Mouse (Mus musculus): Measurements from ENCODE around the gene Actr1b.
A peak's percentile ranks its signal among the peaks of the same experiment; 100 is the strongest.
"Not testable (repeated sequence)": the region's sequence is repeated elsewhere in the genome, so short reads cannot be mapped to it uniquely, and the experiment has no call there.

Gene Actr1b

GRCm38 (mm10) chr1:36707166-36707565 is 7.1 kb downstream of the Actr1b start:
- no peak for DNase-seq (ENCODE audit: low read depth, low spot score)

DNA sequence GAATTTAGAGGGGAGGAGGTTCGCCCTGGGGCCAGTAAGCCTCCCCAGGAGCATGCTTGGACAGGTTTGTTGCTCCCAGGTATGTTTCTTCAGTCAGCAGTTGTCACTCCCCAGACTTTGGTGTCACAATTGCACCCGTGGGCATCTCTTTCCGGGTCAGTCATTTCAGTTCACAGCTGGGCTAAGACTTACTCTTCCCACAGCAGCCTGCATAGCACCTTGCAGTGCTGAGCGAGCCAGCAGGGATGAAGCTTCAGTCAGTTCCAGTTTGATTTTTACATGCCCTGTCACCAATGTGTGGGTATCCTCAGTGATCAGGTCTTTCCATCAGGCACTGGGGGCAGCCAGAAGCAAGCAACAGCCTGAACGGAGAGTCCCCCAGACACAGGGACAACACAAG is 17.2 kb downstream of the Actr1b start:
- no peak for DNase-seq (ENCODE audit: low read depth, low spot score)

GRCm38 (mm10) chr1:36696411-36696810 is 17.8 kb downstream of the Actr1b start:
- no peak for DNase-seq (ENCODE audit: low read depth, low spot score)

DNA sequence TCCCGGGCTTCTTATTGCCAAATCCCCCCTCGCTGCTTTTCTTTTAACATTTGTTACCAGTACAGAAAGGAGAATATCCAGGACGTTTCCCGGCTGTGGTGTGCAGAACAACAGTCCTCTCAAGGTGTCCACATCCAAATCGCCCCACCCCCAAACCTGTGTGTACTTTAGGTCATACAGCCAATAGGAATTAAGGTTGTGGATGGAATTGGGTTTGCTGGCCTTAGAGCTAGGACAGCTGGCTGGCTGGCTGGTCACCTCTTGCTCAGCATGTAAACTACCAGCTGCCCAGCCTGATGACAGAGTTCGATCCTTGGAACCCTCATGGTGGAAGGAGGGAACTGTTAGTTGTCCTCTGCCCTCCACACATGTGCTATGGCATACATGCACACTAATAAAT is 19.4 kb downstream of the Actr1b start:
- no peak for DNase-seq (ENCODE audit: low read depth, low spot score)

DNA sequence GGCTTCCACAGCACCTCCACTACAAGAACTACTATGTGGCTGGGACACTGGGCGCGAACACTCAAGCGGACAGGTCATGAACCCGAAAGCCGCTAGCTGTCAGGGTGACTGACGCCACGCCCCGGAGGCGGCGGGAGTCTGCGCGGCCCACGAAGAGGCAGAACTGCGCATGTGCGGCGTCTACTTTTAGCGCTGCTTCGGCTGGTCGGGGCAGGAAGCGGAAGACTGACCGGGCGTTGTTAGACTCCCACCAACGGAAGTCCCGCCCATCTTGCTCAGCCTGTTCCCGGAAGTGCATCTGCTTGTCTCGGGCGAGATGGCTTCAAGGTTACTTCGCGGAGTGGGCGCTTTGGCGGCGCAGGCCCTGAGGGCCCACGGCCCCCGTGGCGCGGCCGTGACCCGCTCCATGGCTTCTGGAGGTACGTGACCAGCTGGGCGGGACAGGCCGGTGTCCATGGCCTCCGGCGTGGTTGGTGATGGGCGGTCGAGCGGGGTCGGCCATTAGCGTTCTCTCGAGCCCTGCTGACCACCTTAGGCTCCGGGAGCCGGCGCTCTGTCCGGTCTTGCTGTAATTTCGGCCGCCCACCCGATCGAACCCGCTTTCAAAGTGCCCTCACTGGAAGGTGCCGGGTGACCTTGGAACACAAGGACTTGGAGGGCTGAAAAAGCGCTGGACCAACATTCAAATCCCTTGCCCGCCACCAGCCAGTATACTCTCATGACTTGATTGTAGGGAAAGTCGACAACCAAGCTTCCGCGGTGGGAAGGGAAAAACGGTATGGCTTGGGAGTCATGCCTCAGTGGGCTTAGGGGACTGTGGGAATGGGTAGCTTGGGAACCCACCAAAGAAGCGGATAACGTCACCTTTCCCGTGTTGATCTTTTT is 22.7 kb downstream of the Actr1b start, which contains the start of gene Cox5b:
Cox5b (plus strand) TSS at position 179 of the 885 bp plus-strand sequence.
- DNase-seq (ENCODE audit: low read depth, low spot score), result peak; percentile 98

- no peak for DNase-seq (ENCODE audit: low read depth, low spot score)
Observed at GRCm38 (mm10) chr1:36690671-36691235, 23.5 kb downstream of the Actr1b start.

DNA sequence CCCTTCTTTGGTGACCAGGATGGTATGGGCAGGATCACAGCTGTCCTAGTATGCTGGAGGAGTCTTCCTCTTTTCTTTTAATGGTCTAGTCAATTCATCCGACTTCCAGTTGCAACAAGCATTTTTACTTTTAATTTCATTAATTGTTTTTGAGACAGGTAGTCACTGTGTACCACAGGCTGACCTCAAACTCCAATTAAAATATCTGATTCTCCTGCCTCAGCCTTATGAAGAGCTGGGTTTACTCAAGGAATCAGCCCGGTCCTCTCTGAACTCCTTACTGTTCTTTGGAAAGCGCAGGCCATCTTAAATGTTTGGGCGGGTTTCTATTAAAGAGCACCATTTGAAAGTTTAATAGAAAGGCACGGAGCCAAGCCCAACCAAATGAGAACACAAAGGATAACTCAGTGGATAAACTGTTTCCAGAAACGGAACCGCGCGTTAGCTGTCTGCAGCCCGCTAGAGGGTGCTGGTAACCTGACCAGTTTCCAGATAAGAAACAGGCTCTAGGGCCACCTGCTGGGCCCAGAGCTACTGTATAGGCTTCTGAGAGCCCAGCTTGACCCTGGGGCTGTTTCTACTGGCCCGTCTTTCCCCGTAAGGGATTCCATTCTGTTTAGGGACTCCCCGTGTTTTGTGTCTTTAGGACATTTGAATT is 30.3 kb downstream of the Actr1b start:
- peak; percentile 64 for DNase-seq (ENCODE audit: low read depth, low spot score)

DNA sequence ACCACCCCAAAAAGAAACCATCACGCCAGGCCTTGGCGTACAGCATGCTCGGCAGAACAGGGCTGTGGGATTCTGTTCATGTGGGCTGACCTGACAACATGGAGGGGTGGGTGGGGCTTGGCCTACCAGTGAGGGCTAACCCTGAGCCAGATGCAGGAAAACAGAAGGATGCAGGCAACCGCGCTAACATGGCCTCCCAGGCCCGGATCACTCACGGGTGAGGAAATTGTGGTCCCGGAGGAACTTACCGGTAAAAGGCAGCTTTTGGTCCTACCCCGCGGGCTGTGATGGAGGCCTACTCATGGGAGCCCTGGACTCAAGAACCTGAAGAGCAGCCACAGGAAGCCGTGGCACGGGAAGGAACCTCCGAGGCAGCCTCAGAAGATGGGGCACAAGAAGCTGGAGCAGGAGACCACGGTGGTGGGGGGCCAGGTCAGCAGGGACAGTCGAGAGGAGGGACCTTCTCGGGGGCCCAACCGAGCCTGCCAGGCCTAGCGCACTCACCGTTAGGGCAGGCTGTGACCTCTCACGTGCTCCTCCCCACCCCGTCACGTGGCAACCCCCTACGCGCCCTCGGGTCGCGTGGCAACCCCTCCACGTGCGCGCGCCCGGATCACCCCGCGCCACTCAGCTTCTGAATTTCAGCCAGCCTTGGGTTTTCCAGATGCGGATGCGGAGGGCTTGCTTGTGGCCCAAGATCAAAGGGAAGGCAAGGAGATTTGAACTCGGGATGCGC is 31.4 kb downstream of the Actr1b start, which contains the start of gene Fam178b:
Fam178b (minus strand) TSS at position 564 of the 736 bp plus-strand sequence.
- DNase-seq (ENCODE audit: low read depth, low spot score), result no peak

- DNase-seq (ENCODE audit: low read depth, low spot score), result no peak
Observed at GRCm38 (mm10) chr1:36680893-36681292, 33.3 kb downstream of the Actr1b start.

- no peak for DNase-seq (ENCODE audit: low read depth, low spot score)
Observed at GRCm38 (mm10) chr1:36674936-36675335, 39.3 kb downstream of the Actr1b start.

GRCm38 (mm10) chr1:36672648-36673350 is 41.4 kb downstream of the Actr1b start:
- no peak for DNase-seq (ENCODE audit: low read depth, low spot score)

DNA sequence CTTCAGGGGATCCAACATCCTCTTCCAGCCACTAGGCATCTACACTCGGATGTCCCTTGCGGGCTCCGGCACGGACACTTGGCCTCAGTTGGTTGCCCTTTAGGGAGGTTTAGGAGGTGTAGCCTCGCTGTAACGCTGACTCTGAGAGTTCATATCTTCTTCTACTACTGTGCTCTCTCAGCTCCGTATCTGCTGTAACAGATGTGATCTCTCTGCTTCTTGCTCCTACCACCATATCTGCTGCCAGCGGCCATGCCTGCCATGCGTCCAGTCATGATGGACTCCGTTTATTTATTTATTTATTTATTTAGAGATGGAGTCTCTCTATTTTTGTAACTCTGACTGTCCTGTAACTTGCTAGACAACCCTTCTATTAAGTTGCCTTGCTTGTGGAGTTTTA is 43.0 kb downstream of the Actr1b start:
- DNase-seq (ENCODE audit: low read depth, low spot score), result no peak

DNA sequence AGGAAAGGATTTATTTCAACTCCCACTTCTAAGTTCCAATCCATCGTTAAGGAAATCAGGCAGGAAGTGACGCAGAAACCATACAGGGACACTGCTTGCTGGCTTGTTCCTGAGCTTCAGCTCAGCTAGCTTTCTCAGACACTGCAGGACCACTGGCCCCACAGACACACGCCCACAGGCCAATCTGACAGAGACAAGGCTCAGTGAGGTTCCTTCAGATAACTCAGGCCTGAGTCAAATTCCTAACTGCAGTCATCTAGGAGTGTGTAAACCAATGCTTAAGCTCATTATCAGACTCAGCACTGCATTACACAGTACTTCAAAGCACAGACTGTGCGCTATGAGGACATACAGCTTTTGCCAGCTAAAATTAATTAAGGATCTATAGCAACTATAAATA is 44.0 kb downstream of the Actr1b start:
- no peak for DNase-seq (ENCODE audit: low read depth, low spot score)

- not testable (repeated sequence) for DNase-seq (ENCODE audit: low read depth, low spot score)
Observed at GRCm38 (mm10) chr1:36668007-36668406, 46.2 kb downstream of the Actr1b start.

DNA sequence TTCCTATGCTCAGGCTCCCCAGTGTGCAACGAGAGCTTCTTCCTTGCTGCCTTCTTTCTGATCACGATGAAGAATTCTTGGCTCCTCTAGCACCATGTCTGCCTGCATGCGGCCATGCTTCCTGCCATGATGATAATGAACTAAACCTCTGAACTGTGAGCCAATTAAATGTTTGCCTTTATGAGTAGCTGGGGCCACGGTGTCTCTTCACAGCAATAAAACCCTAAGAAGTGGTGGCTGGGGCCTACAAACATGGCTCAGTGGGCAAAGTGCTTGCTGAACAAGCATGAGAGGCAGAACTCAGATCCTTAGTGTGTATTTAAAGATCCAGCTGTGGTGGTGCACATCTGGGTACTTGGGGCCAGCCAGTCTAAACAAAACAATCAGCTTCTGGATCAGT is 48.3 kb downstream of the Actr1b start:
- no peak for DNase-seq (ENCODE audit: low read depth, low spot score)

GRCm38 (mm10) chr1:36665165-36665723 is 49.0 kb downstream of the Actr1b start:
- no peak for DNase-seq (ENCODE audit: low read depth, low spot score)

- no peak for DNase-seq (ENCODE audit: low read depth, low spot score)
Observed at GRCm38 (mm10) chr1:36664457-36664856, 49.8 kb downstream of the Actr1b start.

- no peak for DNase-seq (ENCODE audit: low read depth, low spot score)
Observed at GRCm38 (mm10) chr1:36658621-36659399, 55.4 kb downstream of the Actr1b start.

GRCm38 (mm10) chr1:36657658-36658415 is 56.4 kb downstream of the Actr1b start:
- no peak for DNase-seq (ENCODE audit: low read depth, low spot score)
